Mouse (Mus musculus) right cerebral cortex, postnatal 4 days (tissue): ENCODE data around the gene Enpep.

Source experiments
- DNase-seq: peaks from one replicate; pipeline ENCODE4 v3.0.0-alpha.2; 2022

The Enpep gene

GRCm38 (mm10) chr3:129238010-129238409, 94.5 kb downstream of the Enpep start:
- DNase-seq: no peak

DNA sequence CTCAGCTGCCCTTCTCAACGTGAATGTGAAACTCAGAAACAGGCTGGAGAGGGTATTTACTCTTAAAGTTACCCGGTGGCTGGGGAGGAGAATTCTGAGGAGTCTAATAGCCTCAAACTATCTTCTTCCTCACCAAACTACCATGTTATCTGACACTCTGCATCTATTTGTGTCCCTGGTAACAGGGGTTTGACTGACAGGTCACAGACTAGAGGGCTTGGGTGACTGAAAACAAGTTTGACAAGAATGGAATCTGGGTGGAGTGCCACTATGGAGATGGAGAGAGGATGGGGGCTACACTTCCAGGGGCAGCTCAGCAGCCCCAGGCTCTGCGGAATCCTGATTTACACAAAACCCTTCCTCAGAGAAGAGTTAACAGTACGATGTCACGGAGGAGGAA, 105.2 kb downstream of the Enpep start:
- no peak for DNase-seq

DNA sequence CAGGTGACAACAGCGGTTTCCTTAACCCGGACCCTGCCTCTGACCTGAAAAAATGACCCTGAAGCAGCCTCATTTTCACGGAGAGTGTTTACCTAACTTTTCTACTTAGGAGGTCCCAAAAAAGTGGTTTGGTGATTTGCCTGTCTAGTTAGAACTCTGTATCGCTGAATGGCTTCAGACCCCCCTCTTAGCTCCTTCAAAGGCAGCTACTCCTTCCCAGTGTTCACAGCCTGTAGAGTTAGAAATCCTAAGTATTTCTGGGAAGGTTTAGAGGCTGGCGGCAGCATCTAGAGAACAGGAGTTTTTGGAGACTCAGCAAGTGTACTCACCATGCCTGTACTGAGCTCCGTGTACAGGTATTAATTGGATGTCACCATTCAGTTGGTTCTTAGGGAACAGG, 105.8 kb downstream of the Enpep start:
- no peak for DNase-seq

- no peak for DNase-seq
Observed at GRCm38 (mm10) chr3:129225577-129226289, 106.8 kb downstream of the Enpep start.

- no peak for DNase-seq
Observed at GRCm38 (mm10) chr3:129224806-129225576, 107.5 kb downstream of the Enpep start.

DNA sequence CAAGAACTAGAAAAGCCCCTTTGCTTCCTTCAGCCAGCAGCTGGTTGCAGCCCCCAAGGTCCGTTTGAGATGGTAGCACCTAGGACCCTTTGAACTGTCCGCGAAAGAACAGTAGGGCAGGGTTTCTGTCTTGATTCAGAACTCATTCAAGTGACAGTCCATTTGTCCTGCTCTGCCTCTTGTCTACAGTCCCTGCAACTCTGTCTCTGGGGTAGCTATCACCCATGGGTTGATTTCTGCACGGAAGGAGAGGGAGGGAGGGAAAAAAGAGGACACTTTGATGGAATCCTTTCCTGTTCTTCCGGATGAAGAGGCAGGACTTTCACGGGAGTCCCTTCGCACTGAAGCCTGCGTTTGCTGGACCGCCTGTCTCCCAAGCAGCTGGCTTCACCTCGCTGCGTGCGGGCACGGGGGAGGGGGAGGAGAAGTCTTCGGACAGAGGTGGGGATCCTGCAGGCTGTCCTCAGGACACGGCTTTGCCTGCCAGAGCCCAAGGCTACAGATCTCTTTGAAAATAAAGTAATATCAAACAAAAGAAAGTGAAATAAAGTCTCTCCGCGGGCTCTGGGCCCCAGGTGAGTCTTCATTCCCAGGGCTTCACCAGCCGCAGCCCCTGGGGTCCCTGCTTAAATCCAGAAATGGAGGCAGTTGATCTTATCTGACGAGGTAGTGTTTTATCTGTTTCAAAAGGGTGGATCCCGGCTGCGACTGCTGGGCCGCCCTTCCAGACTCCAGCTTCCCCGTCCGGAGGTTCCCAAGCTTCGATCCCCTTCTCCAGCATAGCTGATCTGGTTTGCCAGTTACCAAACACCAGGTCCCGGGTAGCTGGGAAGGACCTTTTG, 108.3 kb downstream of the Enpep start:
- DNase-seq: no peak

GRCm38 (mm10) chr3:129223401-129223800, 109.1 kb downstream of the Enpep start:
- DNase-seq: no peak

GRCm38 (mm10) chr3:129222448-129223290, 109.9 kb downstream of the Enpep start:
- no peak for DNase-seq

- no peak for DNase-seq
Observed at GRCm38 (mm10) chr3:129221380-129222260, 110.9 kb downstream of the Enpep start.

DNA sequence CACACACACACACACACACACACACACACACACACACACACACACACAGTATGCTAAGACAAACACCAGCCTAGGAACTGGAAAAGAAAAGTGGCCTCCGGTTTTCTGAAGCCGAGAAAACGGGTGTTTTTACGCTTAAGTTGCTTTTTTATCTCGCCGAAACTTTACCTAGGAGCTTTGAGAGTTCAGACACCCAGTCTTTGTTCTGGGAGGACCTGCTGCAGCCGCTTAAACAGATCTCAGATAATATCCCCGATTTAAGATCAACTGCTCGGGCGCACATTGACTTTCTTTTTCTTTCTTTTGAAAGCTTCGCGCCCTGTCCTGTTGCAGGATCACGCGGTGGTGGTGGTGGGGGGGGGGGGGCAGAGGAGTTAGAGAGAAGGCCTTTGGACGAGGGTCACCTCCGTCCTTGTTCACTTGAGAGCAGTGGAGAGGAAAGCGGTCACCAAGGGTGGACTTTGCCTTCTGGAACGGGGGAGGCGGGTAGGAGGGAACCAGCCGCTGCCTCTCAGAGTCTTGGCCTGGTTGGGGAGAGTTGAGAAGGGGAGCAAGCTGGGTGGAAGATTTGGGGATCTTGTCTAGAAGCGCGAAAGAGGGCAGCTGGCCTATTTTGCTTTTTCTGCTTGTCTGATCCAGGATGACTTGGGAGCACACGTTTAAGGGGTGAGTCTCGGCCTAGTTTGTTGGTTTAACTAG, 111.7 kb downstream of the Enpep start:
- DNase-seq: no peak

DNA sequence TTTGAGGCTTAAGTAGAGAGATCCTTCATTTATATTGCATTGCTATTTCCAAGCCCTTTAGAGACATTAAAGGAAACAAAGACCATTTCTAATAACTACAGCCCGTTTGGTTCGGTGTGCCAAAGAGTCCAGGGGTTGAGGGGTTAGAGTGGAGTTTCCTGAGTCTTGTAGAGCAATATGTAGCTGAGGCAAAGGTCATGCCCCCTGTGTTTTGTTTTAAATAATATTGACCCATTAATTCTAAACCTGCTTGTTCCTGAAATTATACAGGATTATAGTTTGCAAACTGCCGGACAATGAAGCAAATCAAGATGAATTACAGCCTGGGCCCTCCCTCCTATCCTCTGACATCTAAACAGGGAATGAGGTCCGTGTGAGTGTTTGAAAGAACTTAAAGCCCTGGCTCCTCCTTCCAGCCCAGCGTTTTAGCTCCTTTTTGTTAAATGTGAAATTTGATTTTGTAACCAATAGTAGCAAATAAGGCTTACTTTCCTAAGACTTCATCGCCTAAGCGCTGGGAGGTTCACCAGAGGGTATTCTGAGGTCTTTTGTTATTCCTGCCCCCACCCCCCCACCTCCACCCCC, 112.3 kb downstream of the Enpep start:
- DNase-seq: no peak
